Mouse (Mus musculus) cerebral cortex, adult 2 months (tissue): ENCODE data around the gene Sc5d.

ENCODE experiments used
- WGBS: fragments of 180-500 bp; shearing (Covaris S2); methylation state at CpG from one replicate; pipeline ENCODE4 v1.1.7; 2018; 5-methylcytosine and 5-hydroxymethylcytosine counted together

The Sc5d gene

GRCm38 (mm10) chr9:42249112-42249511 lies 14.9 kb downstream of the Sc5d start:
- 82% methylated on average over 6 of the region's 6 CpGs for WGBS

GRCm38 (mm10) chr9:42246688-42247087 lies 17.4 kb downstream of the Sc5d start:
- 75% methylated on average over 6 of the region's 6 CpGs for whole genome bisulfite sequencing

- 80% methylated on average over 5 of the region's 5 CpGs for WGBS
These were observed 19.9 kb downstream of the Sc5d start for GRCm38 (mm10) chr9:42244173-42244572.

GRCm38 (mm10) chr9:42241021-42241420 lies 23.0 kb downstream of the Sc5d start:
- WGBS, result 38% methylated on average over 3 of the region's 3 CpGs

GRCm38 (mm10) chr9:42240583-42240992 lies 23.5 kb downstream of the Sc5d start:
- 11% methylated on average over 11 of the region's 11 CpGs for WGBS

- WGBS, result 77% methylated on average over 4 of the region's 4 CpGs
These were observed 25.2 kb downstream of the Sc5d start for GRCm38 (mm10) chr9:42238827-42239226.

GRCm38 (mm10) chr9:42231116-42231515 lies 32.9 kb downstream of the Sc5d start:
- WGBS, result 90% methylated on average over 5 of the region's 5 CpGs

- WGBS, result 72% methylated on average over 2 of the region's 2 CpGs
These were observed 33.7 kb downstream of the Sc5d start for GRCm38 (mm10) chr9:42230333-42230732.

GRCm38 (mm10) chr9:42229465-42230110 lies 34.5 kb downstream of the Sc5d start:
- WGBS, result 47% methylated on average over 12 of the region's 12 CpGs

- 97% methylated on average over 1 of the region's 1 CpGs for WGBS
These were observed 36.3 kb downstream of the Sc5d start for GRCm38 (mm10) chr9:42227804-42228203.

GRCm38 (mm10) chr9:42219001-42219660 lies 44.9 kb downstream of the Sc5d start:
- 71% methylated on average over 12 of the region's 12 CpGs for WGBS

GRCm38 (mm10) chr9:42217685-42218084 lies 46.4 kb downstream of the Sc5d start:
- 47% methylated on average over 10 of the region's 10 CpGs for WGBS

GRCm38 (mm10) chr9:42214116-42214515 lies 49.9 kb downstream of the Sc5d start:
- 79% methylated on average over 1 of the region's 1 CpGs for WGBS

GRCm38 (mm10) chr9:42213142-42213541 lies 50.9 kb downstream of the Sc5d start:
- 72% methylated on average over 1 of the region's 1 CpGs for WGBS

GRCm38 (mm10) chr9:42209666-42210065 lies 54.4 kb downstream of the Sc5d start:
- WGBS, result 48% methylated on average over 6 of the region's 6 CpGs

- 26% methylated on average over 5 of the region's 5 CpGs for WGBS
These were observed 55.6 kb downstream of the Sc5d start for GRCm38 (mm10) chr9:42208463-42208862.

- WGBS, result 43% methylated on average over 1 of the region's 1 CpGs
These were observed 57.3 kb downstream of the Sc5d start for GRCm38 (mm10) chr9:42206750-42207149.

GRCm38 (mm10) chr9:42202271-42202670 lies 61.8 kb downstream of the Sc5d start:
- WGBS, result 89% methylated on average over 5 of the region's 5 CpGs
